Mouse (Mus musculus): ENCODE results near the gene Bdp1. TPM values are rescaled to one million over a fixed set of nuclear protein-coding genes. Genes with fewer than 3 reads are reported as not detected.

The Bdp1 gene
- polyA plus RNA-seq, 1 experiment from 2014 or later = 25.0 TPM

DNA sequence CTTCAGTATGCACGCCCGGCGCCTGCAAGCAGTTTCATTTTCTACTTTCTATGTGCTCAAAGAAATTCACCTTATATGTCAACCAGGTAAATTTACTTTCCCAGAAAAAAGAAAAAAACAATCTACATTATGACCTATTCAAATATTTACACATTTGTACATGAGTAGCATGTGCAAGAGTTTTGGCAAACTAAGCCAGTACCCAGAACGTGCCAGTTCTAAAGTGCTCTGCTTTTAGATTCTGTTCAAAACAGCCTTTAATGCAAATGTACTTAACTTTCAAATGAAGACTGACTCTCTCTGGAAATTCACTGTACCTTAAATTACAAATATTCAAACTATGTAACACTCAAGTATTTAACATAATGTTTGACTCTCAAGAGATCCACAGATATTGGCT, 114.3 kb downstream of the Bdp1 start:
- ATAC-seq (ENCODE audit: low read depth) = no peak
- no peaks in the 10 kb centered on the region for H3K4me1 ChIP-seq (replicated peaks)
- no peak overlapping the region for H3K4me2 ChIP-seq
- peaks cover 26% of the 10 kb centered on the region; the same call in 1 of the 2 replicates for H3K36me3 ChIP-seq
- H3K4me3 ChIP-seq = no peak overlapping the region
- H3K27ac ChIP-seq (replicated peaks) = no peak overlapping the region
- H3K9me3 ChIP-seq = no peaks in the 10 kb centered on the region
- no peaks in the 10 kb centered on the region for H3K27me3 ChIP-seq
- WGBS = 94% methylated on average over 4 of the region's 4 CpGs
- H3K9ac ChIP-seq = no peak overlapping the region

GRCm38 (mm10) chr13:99983320-99983719, 120.5 kb downstream of the Bdp1 start:
- no peak for ATAC-seq (ENCODE audit: low read depth)
- Histone ChIP-seq H3K4me2 (no peak overlapping the region), H3K36me3 (peaks cover 8% of the 10 kb centered on the region; the same call in 1 of the 2 replicates), H3K9ac (no peak overlapping the region), H3K4me1 (replicated peaks) (no peaks in the 10 kb centered on the region), H3K27ac (replicated peaks) (no peak overlapping the region), H3K9me3 (no peaks in the 10 kb centered on the region), H3K27me3 (no peaks in the 10 kb centered on the region), H3K4me3 (no peak overlapping the region)
- 96% methylated on average over 1 of the region's 1 CpGs for WGBS

GRCm38 (mm10) chr13:99979406-99979805, 124.5 kb downstream of the Bdp1 start:
- H3K36me3 ChIP-seq = peaks cover 12% of the 10 kb centered on the region
- H3K27ac ChIP-seq (replicated peaks) = no peak overlapping the region
- no peaks in the 10 kb centered on the region for H3K9me3 ChIP-seq
- no peak overlapping the region for H3K4me3 ChIP-seq
- no peaks in the 10 kb centered on the region for H3K27me3 ChIP-seq
- WGBS = 68% methylated on average over 2 of the region's 2 CpGs
- H3K4me2 ChIP-seq = no peak overlapping the region
- ATAC-seq (ENCODE audit: low read depth) = no peak
- H3K9ac ChIP-seq = no peak overlapping the region
- H3K4me1 ChIP-seq (replicated peaks) = no peaks in the 10 kb centered on the region

GRCm38 (mm10) chr13:99970089-99970488, 133.8 kb downstream of the Bdp1 start:
- Histone ChIP-seq H3K27me3 (no peaks in the 10 kb centered on the region), H3K4me2 (no peak overlapping the region), H3K9ac (no peak overlapping the region), H3K4me3 (no peak overlapping the region), H3K9me3 (no peaks in the 10 kb centered on the region), H3K27ac (replicated peaks) (no peak overlapping the region), H3K4me1 (replicated peaks) (no peaks in the 10 kb centered on the region), H3K36me3 (peaks cover 20% of the 10 kb centered on the region)
- 82% methylated on average over 5 of the region's 5 CpGs for WGBS
- ATAC-seq (ENCODE audit: low read depth) = no peak

Other genes with a start within 250 kb of the Bdp1 start
- gene Cartpt, start 203.0 kb downstream of the Bdp1 start, polyA plus RNA-seq (2015; fragmentation: Nextera tagmentation; extraction: Ambion mirVana) = 33.3 and 45.4 TPM in 2 replicates
- 33.1 and 34.9 TPM in 2 replicates for gene Mccc2, start 88.4 kb downstream of the Bdp1 start, polyA plus RNA-seq (2015; fragmentation: Nextera tagmentation; extraction: Ambion mirVana)
- gene Serf1, start 3.9 kb upstream of the Bdp1 start, polyA plus RNA-seq (2015; fragmentation: Nextera tagmentation; extraction: Ambion mirVana) = 475 and 487 TPM in 2 replicates
- 46.3 and 48.4 TPM in 2 replicates for gene Smn1, start 20.8 kb upstream of the Bdp1 start, polyA plus RNA-seq (2015; fragmentation: Nextera tagmentation; extraction: Ambion mirVana)
- 0.20 and 0.23 TPM in 2 replicates for gene Naip2, start 98.0 kb upstream of the Bdp1 start, polyA plus RNA-seq (2015; fragmentation: Nextera tagmentation; extraction: Ambion mirVana)
- 0.17 and 0.20 TPM in 2 replicates for gene Naip5, start 142.3 kb upstream of the Bdp1 start, polyA plus RNA-seq (2015; fragmentation: Nextera tagmentation; extraction: Ambion mirVana)
- 0.03 and 0.10 TPM in 2 replicates for gene Naip6, start 213.6 kb upstream of the Bdp1 start, polyA plus RNA-seq (2015; fragmentation: Nextera tagmentation; extraction: Ambion mirVana)